Mouse (Mus musculus) myocyte (in vitro differentiated cells): ENCODE results near the gene Actl10.

Experiments used
- CEBPB ChIP-seq: IDR thresholded peaks from 2 replicates; pipeline ENCODE4 v1.6.1; 2011; ENCODE audit warnings: mild to moderate bottlenecking, moderate library complexity; ENCODE audit not compliant: poor library complexity, insufficient read depth, severe bottlenecking
- E2F4 ChIP-seq: IDR thresholded peaks from one replicate; pipeline ENCODE4 v1.6.1; 2011; ENCODE audit warnings: mild to moderate bottlenecking, control low read depth, moderate library complexity; ENCODE audit not compliant: insufficient read depth
- MAX ChIP-seq: IDR thresholded peaks from one replicate; pipeline ENCODE4 v1.6.1; 2011; ENCODE audit warnings: low read depth, mild to moderate bottlenecking, control low read depth
- MYOD1 ChIP-seq, 3 experiments: IDR thresholded peaks; one replicate each; pipeline ENCODE4 v1.6.1; 2011; ENCODE audit warnings: control low read depth in 2 of 3, low read depth in 2 of 3, mild to moderate bottlenecking in 2 of 3, moderate library complexity in 1 of 3; ENCODE audit not compliant: insufficient read length in 2 of 3, control insufficient read depth in 1 of 3
- MYOG ChIP-seq, 3 experiments: IDR thresholded peaks; one replicate each; pipeline ENCODE4 v1.6.1; 2011; ENCODE audit warnings: control low read depth in 2 of 3, low read depth in 2 of 3, mild to moderate bottlenecking in 2 of 3; ENCODE audit not compliant: insufficient read length in 2 of 3, control insufficient read depth in 1 of 3, insufficient read depth in 1 of 3
- POLR2A ChIP-seq: IDR thresholded peaks from one replicate; pipeline ENCODE4 v1.6.1; 2011; ENCODE audit warnings: low read depth, mild to moderate bottlenecking, control low read depth, moderate library complexity; ENCODE audit not compliant: insufficient read length
- POLR2AphosphoS2 ChIP-seq: IDR thresholded peaks from one replicate; pipeline ENCODE4 v1.6.1; 2011; ENCODE audit warnings: low read depth, control low read depth; ENCODE audit not compliant: insufficient read length
- REST ChIP-seq: IDR thresholded peaks from one replicate; pipeline ENCODE4 v1.6.1; 2011; ENCODE audit warnings: mild to moderate bottlenecking, control low read depth, moderate library complexity; ENCODE audit not compliant: insufficient read depth, insufficient read length
- USF1 ChIP-seq: IDR thresholded peaks from one replicate; pipeline ENCODE4 v1.6.1; 2011; ENCODE audit warnings: low read depth, mild to moderate bottlenecking, control low read depth, moderate library complexity

DNA sequence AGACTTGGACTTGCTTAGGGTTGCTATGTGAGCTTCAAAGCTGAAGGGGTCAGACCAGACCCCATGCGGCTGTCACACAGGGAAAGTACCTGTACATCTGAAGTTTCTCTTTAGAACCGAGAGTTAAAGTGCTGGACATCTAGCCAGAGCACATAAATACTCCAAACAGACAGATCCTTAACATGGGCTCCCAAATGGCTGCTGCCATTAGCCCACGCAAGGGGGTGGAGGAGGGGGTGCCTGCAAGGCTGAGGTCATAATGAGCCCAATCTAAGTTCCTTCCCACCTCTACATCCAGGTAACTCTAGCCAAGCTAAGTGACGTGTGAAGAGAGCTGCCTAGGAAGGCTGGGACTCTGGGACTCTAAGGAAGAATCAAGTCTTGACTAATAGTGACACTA lies at the start of gene Actl10:
- TF ChIP-seq POLR2A (no peak), CEBPB (no peak), POLR2AphosphoS2 (no peak), E2F4 (no peak), MYOG (IDR thresholded peaks at IDR 0.05; ENCODE audit: control insufficient read depth in 1 of 3, insufficient read depth in 1 of 3, insufficient read length in 2 of 3, low read depth in 2 of 3) (no peak), REST (no peak), MYOD1 (IDR thresholded peaks at IDR 0.05; ENCODE audit: control insufficient read depth in 1 of 3, insufficient read length in 2 of 3, low read depth in 2 of 3) (no peak), USF1 (no peak), MAX (no peak)
